Mouse (Mus musculus): ENCODE results near the gene Spaca4.

GRCm38 (mm10) chr7:45705443-45705864, 20.2 kb downstream of the Spaca4 start:
- TF ChIP-seq CTCF (IDR thresholded peaks at IDR 0.05; ENCODE audit: borderline replicate concordance, insufficient read depth, low read depth, low read length) (no peak), POLR2A (IDR thresholded peaks at IDR 0.05; ENCODE audit: borderline replicate concordance, insufficient read depth, low read length) (no peak)
